Mouse (Mus musculus): ENCODE results near the gene Lmx1b. TPM values are rescaled to one million over a fixed set of nuclear protein-coding genes. Genes with fewer than 3 reads are reported as not detected.

Lmx1b gene
- polyA plus RNA-seq, 1 experiment from 2014 or later: 0.34 TPM

DNA sequence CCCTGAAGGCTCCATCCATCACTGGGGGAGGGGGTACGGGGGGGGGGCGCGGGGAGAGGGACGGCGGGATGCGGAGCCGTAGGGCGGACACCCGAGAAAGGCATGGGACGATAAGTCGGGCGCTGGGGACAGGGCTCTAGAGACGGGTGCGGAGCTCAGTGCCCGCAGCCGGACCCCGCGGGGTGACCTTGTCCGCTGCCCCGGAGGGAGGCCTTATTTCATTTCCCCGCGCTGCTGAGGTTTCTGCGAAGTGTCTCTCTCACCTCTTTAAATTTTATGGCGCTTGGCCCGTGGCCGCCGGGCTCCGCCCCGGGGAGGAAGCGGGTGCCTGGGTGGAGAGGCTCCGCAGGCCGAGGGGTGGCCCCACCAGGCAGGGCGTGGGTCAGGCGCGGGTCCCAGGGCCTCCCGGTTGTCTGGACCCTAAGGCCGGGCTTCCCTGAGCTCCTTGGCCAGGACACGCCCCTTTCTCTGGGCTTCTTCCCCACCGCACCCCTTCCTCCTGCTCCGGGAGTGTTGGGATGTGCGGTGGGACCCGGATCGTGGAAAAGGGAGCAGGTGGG is 96.0 kb downstream of the Lmx1b start:
- H3K27me3 ChIP-seq (replicated peaks; ENCODE audit: control insufficient read depth, insufficient read depth, low read length): peaks cover 36% of the 10 kb centered on the region
- H3K27ac ChIP-seq (ENCODE audit: low read depth, low read length): peak overlapping the region; percentile 83
- WGBS: under 1% methylated on average over 39 of the region's 43 CpGs
- H3K9ac ChIP-seq (ENCODE audit: low read length): peak overlapping the region; percentile 70
- peak overlapping the region; percentile 41 for H3K4me3 ChIP-seq (ENCODE audit: low read depth, low read length)
- ATAC-seq (0 out of 2 replicates have a peak, but pooled peaks have one; percentile 8), DNase-seq (ENCODE audit: low spot score) (no peak)
- H3K36me3 ChIP-seq (ENCODE audit: control insufficient read depth, insufficient read depth, low read length): no peaks in the 10 kb centered on the region
- H3K4me1 ChIP-seq (ENCODE audit: control insufficient read depth, insufficient read depth, low read length): peaks cover 27% of the 10 kb centered on the region
- H3K4me2 ChIP-seq (ENCODE audit: low read length): peak overlapping the region; percentile 77
- H3K9me3 ChIP-seq (replicated peaks; ENCODE audit: control insufficient read depth, low read length): no peaks in the 10 kb centered on the region

DNA sequence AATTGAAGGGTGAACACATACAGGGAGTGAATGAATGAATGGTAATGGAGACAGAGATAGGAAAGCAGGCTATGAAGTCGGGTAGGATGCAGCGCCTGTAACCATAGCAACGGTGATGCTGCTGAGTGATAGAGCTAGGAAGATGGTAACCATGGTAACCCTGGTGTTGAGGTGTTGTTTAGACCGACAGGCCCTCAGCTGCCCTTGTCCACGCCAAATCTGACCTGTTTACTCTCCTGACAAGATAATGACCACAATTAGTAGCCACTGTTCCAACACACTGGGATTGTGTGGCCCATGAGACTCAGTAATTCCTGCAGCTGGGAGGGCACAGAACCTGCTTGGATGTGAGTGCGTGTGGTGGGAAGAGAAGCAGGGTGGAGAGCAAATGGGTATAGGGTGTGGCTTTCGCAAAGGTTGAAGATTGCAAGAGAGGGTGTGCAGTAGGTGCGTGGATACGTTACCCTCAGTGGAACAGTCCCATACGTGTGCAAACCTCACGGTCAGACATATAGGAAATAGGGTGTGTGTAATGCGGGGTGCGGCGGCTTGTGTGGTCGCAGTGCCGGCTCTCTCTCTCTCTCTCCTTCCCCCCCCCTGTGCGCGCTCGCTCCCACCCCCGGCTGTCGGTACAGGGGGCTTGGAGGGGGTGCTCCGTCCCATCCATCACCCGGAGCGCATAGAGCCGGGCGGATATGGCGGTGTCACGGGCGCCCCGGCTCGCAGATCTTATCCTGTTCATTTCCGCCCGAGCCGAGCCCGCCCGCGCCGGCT is 96.7 kb downstream of the Lmx1b start:
- ATAC-seq (peak; percentile 83), DNase-seq (ENCODE audit: low spot score) (peak; percentile 96)
- 2% methylated on average over 23 of the region's 38 CpGs for WGBS
- no peaks in the 10 kb centered on the region for H3K9me3 ChIP-seq (replicated peaks; ENCODE audit: control insufficient read depth, low read length)
- peak overlapping the region; percentile 70 for H3K9ac ChIP-seq (ENCODE audit: low read length)
- peak overlapping the region; percentile 41 for H3K4me3 ChIP-seq (ENCODE audit: low read depth, low read length)
- H3K4me1 ChIP-seq (ENCODE audit: control insufficient read depth, insufficient read depth, low read length): peaks cover 27% of the 10 kb centered on the region
- peak overlapping the region; percentile 77 for H3K4me2 ChIP-seq (ENCODE audit: low read length)
- H3K27me3 ChIP-seq (replicated peaks; ENCODE audit: control insufficient read depth, insufficient read depth, low read length): peaks cover 39% of the 10 kb centered on the region
- peak overlapping the region; percentile 83 for H3K27ac ChIP-seq (ENCODE audit: low read depth, low read length)
- no peaks in the 10 kb centered on the region for H3K36me3 ChIP-seq (ENCODE audit: control insufficient read depth, insufficient read depth, low read length)

DNA sequence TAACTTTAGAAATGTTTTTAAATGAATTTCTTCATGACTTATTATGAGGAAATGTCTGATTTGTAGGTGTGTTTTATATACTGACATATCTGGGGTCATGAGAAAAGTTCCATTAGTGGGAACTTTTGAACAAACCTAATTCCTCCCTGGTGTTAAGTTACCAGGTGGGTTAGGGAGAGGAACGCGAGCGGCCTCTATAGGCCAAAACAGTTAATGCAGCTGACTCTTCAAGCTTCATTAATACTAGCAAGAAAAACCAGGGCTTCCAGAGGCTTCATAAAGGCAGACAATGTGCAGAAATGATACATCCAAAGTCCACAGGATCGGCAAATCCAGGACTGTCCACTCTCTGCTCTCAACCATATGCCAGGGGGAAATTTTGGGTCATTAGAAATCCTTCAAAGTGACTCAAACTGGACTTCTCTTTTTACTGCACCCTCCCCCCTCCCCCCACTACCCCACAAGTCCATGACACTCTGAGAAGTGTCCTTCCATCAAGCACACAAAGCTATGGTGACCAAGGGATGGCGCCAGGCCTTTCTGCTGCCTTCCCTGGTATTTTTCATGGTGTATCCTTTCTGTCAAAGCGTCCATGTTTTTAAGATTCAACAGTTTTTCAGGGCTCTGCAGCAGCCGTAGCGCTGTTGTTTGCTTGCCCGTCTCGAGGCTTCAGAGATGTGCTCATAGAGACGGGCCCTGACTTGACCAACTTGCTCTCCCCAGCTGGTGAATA is 97.4 kb downstream of the Lmx1b start:
- H3K4me3 ChIP-seq (ENCODE audit: low read depth, low read length): peak overlapping the region; percentile 41
- no peaks in the 10 kb centered on the region for H3K9me3 ChIP-seq (replicated peaks; ENCODE audit: control insufficient read depth, low read length)
- no peaks in the 10 kb centered on the region for H3K36me3 ChIP-seq (ENCODE audit: control insufficient read depth, insufficient read depth, low read length)
- no peak for ATAC-seq
- peak overlapping the region; percentile 83 for H3K27ac ChIP-seq (ENCODE audit: low read depth, low read length)
- H3K4me2 ChIP-seq (ENCODE audit: low read length): peak overlapping the region; percentile 77
- under 1% methylated on average over 11 of the region's 11 CpGs for WGBS
- peaks cover 27% of the 10 kb centered on the region for H3K4me1 ChIP-seq (ENCODE audit: control insufficient read depth, insufficient read depth, low read length)
- DNase-seq (ENCODE audit: low spot score): peak; percentile 86
- H3K9ac ChIP-seq (ENCODE audit: low read length): no peak overlapping the region
- peaks cover 39% of the 10 kb centered on the region for H3K27me3 ChIP-seq (replicated peaks; ENCODE audit: control insufficient read depth, insufficient read depth, low read length)

DNA sequence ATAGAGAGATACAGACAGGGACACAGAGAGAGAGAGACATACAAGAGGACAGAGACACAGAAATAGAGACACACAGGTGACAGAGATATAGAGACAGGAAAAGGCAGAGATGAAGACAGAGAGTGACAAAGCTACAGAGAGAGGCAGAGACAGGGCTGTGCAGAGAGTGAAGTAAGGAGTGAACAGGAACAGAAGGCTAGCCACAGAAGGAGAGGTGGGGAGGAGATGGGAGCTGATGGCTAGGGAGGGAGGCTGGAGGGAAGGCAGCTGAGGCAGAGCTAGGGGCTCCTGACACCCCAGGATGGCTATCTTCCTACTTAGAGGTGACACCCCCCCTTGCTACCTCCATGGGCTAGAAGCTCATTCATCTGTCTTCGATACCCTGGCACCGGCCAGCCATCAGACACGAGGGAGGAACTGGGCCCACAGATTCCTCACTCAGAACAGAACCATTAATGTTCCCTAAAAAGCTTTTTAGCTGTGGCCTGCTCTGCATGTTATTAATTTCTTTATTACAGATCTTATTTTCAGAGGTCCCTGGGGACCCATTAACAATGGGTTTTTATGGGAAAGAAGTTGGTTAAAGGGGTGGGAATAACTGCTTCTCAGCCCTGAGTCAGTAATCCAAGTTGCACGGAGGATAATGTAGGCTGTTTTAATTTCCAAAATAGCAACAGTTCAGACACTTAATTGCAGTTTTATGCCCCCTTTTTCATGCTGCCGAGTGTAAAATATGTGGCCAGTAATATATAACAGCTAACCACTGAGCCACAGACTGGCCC is 114.8 kb downstream of the Lmx1b start:
- Histone ChIP-seq H3K4me1 (ENCODE audit: control insufficient read depth, insufficient read depth, low read length) (no peaks in the 10 kb centered on the region), H3K27me3 (replicated peaks; ENCODE audit: control insufficient read depth, insufficient read depth, low read length) (no peaks in the 10 kb centered on the region), H3K27ac (ENCODE audit: low read depth, low read length) (no peak overlapping the region), H3K4me2 (ENCODE audit: low read length) (no peak overlapping the region), H3K4me3 (ENCODE audit: low read depth, low read length) (no peak overlapping the region), H3K36me3 (ENCODE audit: control insufficient read depth, insufficient read depth, low read length) (no peaks in the 10 kb centered on the region), H3K9me3 (replicated peaks; ENCODE audit: control insufficient read depth, low read length) (peaks cover 15% of the 10 kb centered on the region), H3K9ac (ENCODE audit: low read length) (no peak overlapping the region)
- WGBS: 83% methylated on average over 5 of the region's 5 CpGs
- ATAC-seq: no peak
- DNase-seq (ENCODE audit: low spot score): no peak

DNA sequence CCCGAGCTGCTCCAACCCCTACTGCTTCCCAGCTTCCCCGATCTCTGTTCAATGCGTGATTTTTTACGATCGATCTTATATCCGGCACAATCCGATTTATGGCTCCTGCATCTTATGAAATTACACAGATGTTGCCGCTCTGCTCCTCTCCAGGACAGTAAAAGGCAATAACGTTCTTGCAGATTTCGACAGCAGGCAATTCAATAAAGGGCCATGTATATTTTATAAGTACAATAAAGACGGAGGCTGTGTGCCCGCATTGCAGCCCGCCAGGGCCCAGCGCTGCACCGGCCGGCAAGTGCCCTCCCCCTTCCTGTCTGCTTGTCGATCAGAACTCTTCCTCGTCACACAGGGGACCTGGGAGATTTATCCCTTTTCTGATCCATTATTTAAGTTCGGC is 124.5 kb downstream of the Lmx1b start:
- H3K4me2 ChIP-seq (ENCODE audit: low read length): no peak overlapping the region
- no peak overlapping the region for H3K9ac ChIP-seq (ENCODE audit: low read length)
- H3K27ac ChIP-seq (ENCODE audit: low read depth, low read length): no peak overlapping the region
- DNase-seq (ENCODE audit: low spot score): no peak
- WGBS: 83% methylated on average over 19 of the region's 19 CpGs
- H3K4me1 ChIP-seq (ENCODE audit: control insufficient read depth, insufficient read depth, low read length): no peaks in the 10 kb centered on the region
- no peak overlapping the region for H3K4me3 ChIP-seq (ENCODE audit: low read depth, low read length)
- no peak for ATAC-seq
- H3K36me3 ChIP-seq (ENCODE audit: control insufficient read depth, insufficient read depth, low read length): no peaks in the 10 kb centered on the region
- no peaks in the 10 kb centered on the region for H3K27me3 ChIP-seq (replicated peaks; ENCODE audit: control insufficient read depth, insufficient read depth, low read length)
- no peaks in the 10 kb centered on the region for H3K9me3 ChIP-seq (replicated peaks; ENCODE audit: control insufficient read depth, low read length)

DNA sequence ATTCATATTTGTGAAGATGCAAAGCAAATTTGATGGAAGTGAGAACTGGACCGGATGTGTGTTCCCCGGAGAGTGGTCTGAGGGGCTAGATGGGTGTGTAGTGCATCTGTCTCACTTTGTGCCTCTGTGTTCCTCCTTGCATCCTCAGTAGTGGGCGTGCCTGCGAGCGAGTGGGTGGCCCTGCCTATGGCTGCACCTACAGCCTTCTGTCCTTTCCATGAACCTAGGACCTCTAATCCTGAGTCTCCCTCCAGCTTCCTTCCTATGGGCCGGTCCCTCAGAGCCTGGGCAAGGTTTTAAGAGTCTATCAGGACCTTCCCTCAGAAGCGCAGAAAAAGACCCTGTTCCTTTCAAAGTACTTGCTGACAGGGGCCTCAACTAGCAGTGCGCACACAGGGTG is 124.9 kb downstream of the Lmx1b start:
- H3K36me3 ChIP-seq (ENCODE audit: control insufficient read depth, insufficient read depth, low read length): no peaks in the 10 kb centered on the region
- no peak for DNase-seq (ENCODE audit: low spot score)
- WGBS: 85% methylated on average over 8 of the region's 8 CpGs
- H3K4me3 ChIP-seq (ENCODE audit: low read depth, low read length): no peak overlapping the region
- no peak for ATAC-seq
- H3K9ac ChIP-seq (ENCODE audit: low read length): no peak overlapping the region
- H3K9me3 ChIP-seq (replicated peaks; ENCODE audit: control insufficient read depth, low read length): no peaks in the 10 kb centered on the region
- no peaks in the 10 kb centered on the region for H3K27me3 ChIP-seq (replicated peaks; ENCODE audit: control insufficient read depth, insufficient read depth, low read length)
- no peaks in the 10 kb centered on the region for H3K4me1 ChIP-seq (ENCODE audit: control insufficient read depth, insufficient read depth, low read length)
- H3K27ac ChIP-seq (ENCODE audit: low read depth, low read length): no peak overlapping the region
- no peak overlapping the region for H3K4me2 ChIP-seq (ENCODE audit: low read length)

Other genes starting within 250 kb of the Lmx1b start
- gene Zbtb34, start 209.2 kb downstream of the Lmx1b start, polyA plus RNA-seq (2014; fragmentation: Nextera tagmentation; extraction: Ambion mirVana): 5.1 and 6.3 TPM in 2 replicates
- gene Zbtb43, start 172.0 kb downstream of the Lmx1b start, polyA plus RNA-seq (2014; fragmentation: Nextera tagmentation; extraction: Ambion mirVana): 29.0 and 33.2 TPM in 2 replicates
- gene Mvb12b, start 247.4 kb upstream of the Lmx1b start, polyA plus RNA-seq (2014; fragmentation: Nextera tagmentation; extraction: Ambion mirVana): 49.5 and 52.2 TPM in 2 replicates